Mouse (Mus musculus): ENCODE results near the gene Reep3. TPM values are rescaled to one million over a fixed set of nuclear protein-coding genes. Genes with fewer than 3 reads are reported as not detected.

Gene Reep3
- total and polyA plus RNA-seq, 3 experiments, result 21.8 to 23.3 (median 23.2) TPM

- TF ChIP-seq CHD1 (IDR thresholded peaks at IDR 0.05; ENCODE audit: low read depth, low read length) (no peak; the same call in 1 of the 2 replicates), KAT2A (IDR thresholded peaks at IDR 0.05; ENCODE audit: insufficient replicate concordance, low read length) (0 out of 2 replicates have a peak, but pooled peaks have one; percentile 18), POLR2A (IDR thresholded peaks at IDR 0.05; ENCODE audit: low read depth, low read length) (no peak), RAD21 (IDR thresholded peaks at IDR 0.05; ENCODE audit: low read depth, low read length) (no peak), ZKSCAN1 (IDR thresholded peaks at IDR 0.05; ENCODE audit: borderline replicate concordance, low read depth, low read length) (no peak), RCOR1 (conservative IDR thresholded peaks at IDR 0.05; ENCODE audit: low read depth, low read length) (no peak), POLR2AphosphoS2 (IDR thresholded peaks at IDR 0.05; ENCODE audit: low read depth, low read length) (no peak), MAX (IDR thresholded peaks at IDR 0.05; ENCODE audit: low read length) (no peak), UBTF (IDR thresholded peaks at IDR 0.05; ENCODE audit: low read depth, low read length) (no peak), MAFK (IDR thresholded peaks at IDR 0.05; ENCODE audit: insufficient replicate concordance, low read length) (no peak), ZMIZ1 (IDR thresholded peaks at IDR 0.05; ENCODE audit: low read depth, low read length) (peak; percentile 40; the same call in 1 of the 2 replicates)
These were observed 31.4 kb downstream of the Reep3 start (continued) for GRCm38 (mm10) chr10:67065277-67065887.

- in situ Hi-C loops (cut with MboI; ENCODE audit: low pct_ligation_motif_present, low pct_unique_long_range_greater_than_20kb, low sequenced_read_pairs), result no loop called here
- DNase-seq (ENCODE audit: extremely low read depth), result no peak
These were observed 34.9 kb downstream of the Reep3 start for GRCm38 (mm10) chr10:67061823-67062222.

GRCm38 (mm10) chr10:67061367-67061801, 35.4 kb downstream of the Reep3 start:
- no peak for DNase-seq (ENCODE audit: extremely low read depth)
- H3K4me3 ChIP-seq (replicated peaks in 1 of 3; ENCODE audit: low read depth in 2 of 3, low read length in 2 of 3, poor library complexity in 1 of 3), result no peak overlapping the region
- peaks cover 11 to 55% of the 10 kb centered on the region in 2 experiments for H3K4me1 ChIP-seq (ENCODE audit: control insufficient read depth in 1 of 2, insufficient read depth in 2 of 2)
- H3K4me2 ChIP-seq (ENCODE audit: insufficient read depth, low read depth, poor library complexity, severe bottlenecking), result no peak overlapping the region
- TF ChIP-seq RCOR1 (conservative IDR thresholded peaks at IDR 0.05; ENCODE audit: low read depth, low read length) (no peak), CHD2 (IDR thresholded peaks at IDR 0.05; ENCODE audit: low read length) (0 out of 2 replicates have a peak, but pooled peaks have one; percentile 14)
- no peak overlapping the region for H3K27ac ChIP-seq (ENCODE audit: insufficient read depth, low read depth)
- no peaks in the 10 kb centered on the region for H3K27me3 ChIP-seq (replicated peaks)
- in situ Hi-C loops (cut with MboI; ENCODE audit: low pct_ligation_motif_present, low pct_unique_long_range_greater_than_20kb, low sequenced_read_pairs), result no loop called here
- peaks cover 19 to 26% of the 10 kb centered on the region in 2 experiments for H3K36me3 ChIP-seq (replicated peaks in 1 of 2; ENCODE audit: control insufficient read depth in 1 of 2, insufficient read depth in 1 of 2, low read length in 1 of 2)
- peaks cover 47% of the 10 kb centered on the region for H3K79me2 ChIP-seq (replicated peaks; ENCODE audit: control insufficient read depth, extremely low read depth, insufficient read depth, poor library complexity, severe bottlenecking)
- H3K9ac ChIP-seq (ENCODE audit: insufficient read depth, low read depth), result no peak overlapping the region
- dilution Hi-C loops (cut with MboI; ENCODE audit: extremely low pct_ligation_motif_present, extremely low pct_unique_long_range_greater_than_20kb, low sequenced_read_pairs), result no loop called here
- no peaks in the 10 kb centered on the region for H3K9me3 ChIP-seq (replicated peaks; ENCODE audit: low read length)

More at GRCm38 (mm10) chr10:67061823-67062222, 34.9 kb downstream of the Reep3 start:
- Histone ChIP-seq H3K4me2 (ENCODE audit: insufficient read depth, low read depth, poor library complexity, severe bottlenecking) (no peak overlapping the region), H3K79me2 (replicated peaks; ENCODE audit: control insufficient read depth, extremely low read depth, insufficient read depth, poor library complexity, severe bottlenecking) (peaks cover 47% of the 10 kb centered on the region), H3K27me3 (replicated peaks) (no peaks in the 10 kb centered on the region), H3K9me3 (replicated peaks; ENCODE audit: low read length) (no peaks in the 10 kb centered on the region), H3K36me3 (replicated peaks in 1 of 2; ENCODE audit: control insufficient read depth in 1 of 2, insufficient read depth in 1 of 2, low read length in 1 of 2) (peaks cover 19 to 26% of the 10 kb centered on the region in 2 experiments), H3K27ac (ENCODE audit: insufficient read depth, low read depth) (no peak overlapping the region), H3K4me1 (ENCODE audit: control insufficient read depth in 1 of 2, insufficient read depth in 2 of 2) (peaks cover 11 to 60% of the 10 kb centered on the region in 2 experiments), H3K4me3 (replicated peaks in 1 of 3; ENCODE audit: low read depth in 2 of 3, low read length in 2 of 3, poor library complexity in 1 of 3) (no peak overlapping the region), H3K9ac (ENCODE audit: insufficient read depth, low read depth) (no peak overlapping the region)
- TF ChIP-seq KAT2A (IDR thresholded peaks at IDR 0.05; ENCODE audit: insufficient replicate concordance, low read length), result no peak
- dilution Hi-C loops (cut with MboI; ENCODE audit: extremely low pct_ligation_motif_present, extremely low pct_unique_long_range_greater_than_20kb, low sequenced_read_pairs), result no loop called here

Data from CH12.LX (cell line).